Mouse (Mus musculus) naive thymus-derived CD4-positive, alpha-beta T cell, adult 2 months (primary cell): Measurements from ENCODE around the gene Ankrd54.

ENCODE experiments used
- DNase-seq: peaks from one replicate; pipeline ENCODE4 v3.0.0-alpha.2; 2011; ENCODE audit warnings: low read depth

The Ankrd54 gene

DNA sequence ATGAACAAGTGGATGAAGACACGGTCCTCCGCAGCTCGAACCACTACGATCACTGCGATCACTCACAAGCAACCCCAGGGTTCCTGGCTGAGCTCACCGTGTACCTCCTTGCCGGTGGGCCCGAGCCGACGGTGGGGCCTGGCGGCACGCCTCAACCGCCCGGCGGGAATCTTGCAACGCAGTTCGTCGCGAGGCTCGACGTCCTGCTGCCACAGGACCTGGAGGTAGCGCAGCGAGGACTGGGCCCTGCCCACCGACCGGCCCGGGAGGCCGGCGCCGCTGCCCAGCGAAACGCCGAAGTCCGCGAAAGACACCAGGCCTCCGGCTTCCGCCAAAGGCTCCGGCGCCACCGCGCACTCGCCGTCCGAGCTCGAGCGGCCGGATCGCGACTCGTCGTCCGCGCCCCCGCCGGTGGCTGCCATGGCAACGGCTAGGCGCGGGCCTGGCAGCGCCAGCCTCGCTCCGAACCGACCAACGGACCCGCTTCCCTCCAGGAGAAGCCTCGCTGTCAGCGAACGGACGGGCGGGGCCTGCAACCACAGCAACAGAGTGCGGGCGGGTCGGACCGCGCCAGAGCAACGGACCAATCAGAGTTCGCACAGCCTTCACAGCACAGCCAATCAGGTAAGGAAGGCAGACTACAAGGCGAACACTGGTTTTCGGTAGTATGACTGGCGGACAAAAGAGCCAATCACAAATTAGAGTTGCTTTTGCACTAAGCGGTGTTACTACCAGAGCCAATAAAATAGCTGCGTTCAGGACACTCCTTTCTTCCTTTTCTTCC is at the start of gene Ankrd54:
Gene Ankrd54 (minus strand): TSS at position 518 of the 784 bp plus-strand sequence.
- DNase-seq = peak; percentile 99

DNA sequence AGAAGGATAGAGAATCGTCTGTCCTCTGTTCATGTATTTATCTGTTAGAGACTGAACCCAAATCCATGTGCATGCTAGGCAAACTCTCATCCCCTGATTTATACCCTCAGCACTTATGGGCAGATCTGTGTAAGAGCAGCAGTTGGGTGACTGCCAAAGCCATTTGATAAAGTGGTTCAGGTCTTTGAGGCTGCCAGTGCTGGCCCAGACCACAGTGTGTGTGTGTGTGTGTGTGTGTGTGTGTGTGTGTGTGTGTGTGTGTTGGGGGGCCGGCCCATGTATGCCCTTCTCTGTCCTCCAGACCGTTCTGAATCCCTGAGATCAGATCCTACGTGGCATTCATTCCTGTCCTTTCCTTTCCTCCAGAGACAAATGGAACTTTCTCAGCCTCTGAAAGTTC is 49.1 kb upstream of the Ankrd54 start:
- no peak for DNase-seq

GRCm38 (mm10) chr15:79110528-79110927 is 47.8 kb upstream of the Ankrd54 start:
- DNase-seq = no peak

GRCm38 (mm10) chr15:79110031-79110430 is 47.3 kb upstream of the Ankrd54 start:
- no peak for DNase-seq

GRCm38 (mm10) chr15:79109321-79109934 is 46.7 kb upstream of the Ankrd54 start:
- peak; percentile 67 for DNase-seq

DNA sequence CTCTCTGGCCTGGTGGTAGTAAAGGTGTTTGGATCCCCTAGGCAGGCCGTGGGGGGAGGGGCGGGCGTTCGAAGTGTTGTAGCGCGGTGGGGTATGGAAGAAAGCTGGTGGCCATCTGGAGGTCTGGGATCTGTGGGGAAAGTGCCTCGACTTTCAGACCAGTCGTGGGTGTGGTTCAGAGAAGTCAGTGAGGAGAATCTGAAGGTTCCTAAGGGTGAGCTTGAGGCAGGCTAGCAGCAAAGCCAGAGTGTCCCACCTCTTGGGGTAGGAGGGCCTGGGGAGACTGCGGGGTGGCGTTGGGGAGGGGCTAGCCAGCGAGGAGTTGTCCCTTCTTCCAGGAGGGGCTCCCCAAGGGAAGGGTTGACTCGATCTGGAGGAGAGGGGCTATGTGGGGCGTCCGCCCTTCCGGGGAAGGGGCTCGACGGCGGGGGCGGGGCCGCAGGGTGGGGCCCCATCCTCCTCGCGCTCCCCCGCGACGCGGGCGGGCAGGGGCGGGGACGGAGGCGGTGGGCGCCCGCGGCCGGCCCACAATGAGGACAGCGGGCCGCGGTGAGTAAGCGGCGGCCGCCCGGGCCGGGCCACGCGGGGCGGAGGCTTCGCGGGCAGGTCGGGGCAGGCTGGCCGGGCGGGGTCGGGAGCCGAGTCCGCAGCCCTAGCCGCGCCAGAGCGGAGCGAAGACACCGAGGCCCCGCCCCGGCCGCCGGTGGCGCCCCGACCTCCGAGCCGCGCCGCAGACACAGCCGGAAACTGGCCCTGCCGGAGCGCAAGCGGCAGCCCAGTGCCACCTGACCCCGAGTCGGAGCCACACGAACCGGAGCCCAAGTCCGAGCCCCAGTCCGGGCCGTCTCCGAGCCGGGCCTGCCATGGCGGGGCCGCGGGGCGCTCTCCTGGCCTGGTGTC is 46.0 kb upstream of the Ankrd54 start, which contains the start of gene Micall1:
Gene Micall1 (plus strand): TSS at position 478 of the 900 bp plus-strand sequence.
- peak; percentile 73 for DNase-seq

DNA sequence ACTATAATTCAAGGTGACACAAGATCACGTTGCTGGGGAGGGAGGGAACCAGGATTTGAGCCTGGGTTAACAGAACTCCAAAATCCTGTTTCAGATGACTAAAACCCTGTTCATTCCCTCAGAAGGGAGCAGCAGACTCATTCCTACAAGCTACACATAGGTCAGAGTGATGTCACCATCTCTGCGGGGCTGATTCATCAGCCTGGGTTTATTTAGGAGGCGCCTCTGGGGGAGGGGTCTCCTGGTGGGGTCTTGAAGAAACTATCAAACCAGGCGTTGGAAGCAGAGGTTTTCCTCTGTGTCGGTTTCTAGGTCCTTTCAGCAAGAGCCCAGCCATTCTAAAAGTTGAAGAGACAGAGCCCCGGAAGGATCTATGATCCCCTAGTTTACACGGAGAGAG is 45.3 kb upstream of the Ankrd54 start:
- no peak for DNase-seq

DNA sequence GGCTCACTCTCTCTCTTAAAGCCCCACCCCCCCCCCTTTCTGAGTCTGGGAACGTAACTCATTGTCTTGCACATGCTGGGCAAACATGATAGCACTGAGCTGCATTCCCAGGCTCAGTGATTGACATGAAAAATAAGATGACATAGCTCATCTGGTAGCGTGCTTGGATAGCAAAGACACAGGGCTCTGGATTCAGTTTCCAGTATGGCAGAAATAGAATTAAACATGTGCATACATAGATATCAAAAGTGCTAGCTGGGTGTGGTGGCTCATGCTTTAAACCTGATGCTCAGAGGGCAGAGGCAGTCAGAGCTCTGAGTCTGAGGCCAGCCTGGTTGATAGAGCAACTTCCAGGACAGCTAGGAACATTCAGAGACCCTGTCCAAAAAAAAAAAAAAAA is 43.1 kb upstream of the Ankrd54 start:
- no peak for DNase-seq

DNA sequence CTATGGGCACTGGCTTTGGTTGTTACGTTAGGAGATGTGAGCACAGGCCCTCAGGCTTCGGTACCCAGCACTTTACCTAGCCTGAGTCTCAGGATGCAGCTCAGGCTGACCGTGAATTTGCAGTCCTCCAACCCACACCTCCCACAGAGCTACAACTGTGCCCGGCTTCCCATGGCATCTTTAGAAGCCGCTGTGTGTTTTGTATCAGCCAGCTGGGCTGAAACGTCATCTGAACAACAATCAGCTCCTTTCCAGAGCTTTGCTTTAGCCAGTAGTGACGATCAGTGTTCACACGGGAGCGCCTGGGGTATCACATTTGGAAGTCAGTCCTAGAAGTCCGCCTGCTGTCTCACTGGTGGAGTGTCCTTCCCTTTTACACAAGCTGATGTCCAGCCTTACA is 40.6 kb upstream of the Ankrd54 start:
- DNase-seq = no peak

- no peak for DNase-seq
Observed at GRCm38 (mm10) chr15:79101531-79101930, 38.8 kb upstream of the Ankrd54 start.

DNA sequence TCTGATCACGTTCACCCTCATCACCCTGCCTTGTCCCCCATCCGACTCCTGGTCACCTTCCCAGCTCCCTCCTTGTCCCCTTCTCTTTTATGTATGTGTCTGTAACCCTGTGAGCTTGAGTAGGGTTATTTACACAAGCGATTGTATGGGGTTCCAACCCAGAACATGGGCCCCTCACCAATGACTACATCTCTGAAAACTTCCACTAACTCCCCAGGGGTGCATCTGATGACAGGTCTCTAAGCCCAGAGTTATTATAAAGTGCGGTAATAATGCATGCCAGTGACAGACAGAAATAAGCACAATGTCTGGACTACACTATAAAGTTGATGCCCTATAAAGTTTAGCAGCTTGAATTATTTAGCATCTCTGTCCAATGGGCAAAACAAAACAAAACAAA is 37.7 kb upstream of the Ankrd54 start:
- no peak for DNase-seq

- DNase-seq = no peak
Observed at GRCm38 (mm10) chr15:79099456-79099855, 36.8 kb upstream of the Ankrd54 start.

DNA sequence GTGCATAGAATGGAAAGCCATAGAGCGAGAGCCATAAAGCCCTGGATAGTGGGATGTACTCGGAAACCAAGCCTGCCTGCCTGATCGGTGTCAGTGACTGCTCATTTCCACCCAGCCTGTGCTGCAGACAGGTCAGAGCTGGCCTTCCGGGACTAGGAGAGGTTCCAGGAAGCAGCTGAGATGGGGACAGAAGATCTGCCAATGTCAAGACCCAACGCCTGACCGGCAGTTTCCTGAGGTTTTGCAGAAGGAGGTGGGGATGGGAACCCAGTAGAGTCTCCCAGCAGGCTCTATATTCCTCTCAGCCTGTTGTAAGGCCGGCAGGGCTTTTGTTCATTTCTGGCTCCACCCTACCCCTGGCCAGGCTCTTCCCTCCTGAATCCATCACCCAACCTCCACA is 36.2 kb upstream of the Ankrd54 start:
- no peak for DNase-seq

DNA sequence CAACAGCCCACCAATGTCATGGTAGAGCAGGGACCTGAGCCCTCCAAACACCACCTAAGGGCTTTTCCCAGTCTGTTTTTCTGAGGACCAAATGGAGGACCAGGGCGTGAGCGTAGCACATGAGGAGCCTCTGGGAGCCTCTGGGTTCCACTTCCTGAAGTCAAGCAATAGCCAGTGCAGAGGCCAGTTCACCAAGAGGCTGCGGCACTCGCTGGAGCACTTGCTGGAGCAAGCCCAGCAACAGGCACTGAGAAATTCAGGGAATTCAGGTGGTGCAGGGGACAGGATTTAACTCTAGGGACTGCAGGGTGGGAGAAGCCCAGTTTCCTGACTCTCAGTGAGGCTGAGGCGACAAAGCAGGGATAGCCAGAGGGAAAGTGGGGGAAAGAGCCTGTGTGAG is 35.5 kb upstream of the Ankrd54 start:
- DNase-seq = no peak

- no peak for DNase-seq
Observed at GRCm38 (mm10) chr15:79097611-79098025, 34.9 kb upstream of the Ankrd54 start.

- no peak for DNase-seq
Observed at GRCm38 (mm10) chr15:79097135-79097534, 34.4 kb upstream of the Ankrd54 start.

GRCm38 (mm10) chr15:79096556-79096955 is 33.9 kb upstream of the Ankrd54 start:
- DNase-seq = no peak

- DNase-seq = no peak
Observed at GRCm38 (mm10) chr15:79095483-79095882, 32.8 kb upstream of the Ankrd54 start.

DNA sequence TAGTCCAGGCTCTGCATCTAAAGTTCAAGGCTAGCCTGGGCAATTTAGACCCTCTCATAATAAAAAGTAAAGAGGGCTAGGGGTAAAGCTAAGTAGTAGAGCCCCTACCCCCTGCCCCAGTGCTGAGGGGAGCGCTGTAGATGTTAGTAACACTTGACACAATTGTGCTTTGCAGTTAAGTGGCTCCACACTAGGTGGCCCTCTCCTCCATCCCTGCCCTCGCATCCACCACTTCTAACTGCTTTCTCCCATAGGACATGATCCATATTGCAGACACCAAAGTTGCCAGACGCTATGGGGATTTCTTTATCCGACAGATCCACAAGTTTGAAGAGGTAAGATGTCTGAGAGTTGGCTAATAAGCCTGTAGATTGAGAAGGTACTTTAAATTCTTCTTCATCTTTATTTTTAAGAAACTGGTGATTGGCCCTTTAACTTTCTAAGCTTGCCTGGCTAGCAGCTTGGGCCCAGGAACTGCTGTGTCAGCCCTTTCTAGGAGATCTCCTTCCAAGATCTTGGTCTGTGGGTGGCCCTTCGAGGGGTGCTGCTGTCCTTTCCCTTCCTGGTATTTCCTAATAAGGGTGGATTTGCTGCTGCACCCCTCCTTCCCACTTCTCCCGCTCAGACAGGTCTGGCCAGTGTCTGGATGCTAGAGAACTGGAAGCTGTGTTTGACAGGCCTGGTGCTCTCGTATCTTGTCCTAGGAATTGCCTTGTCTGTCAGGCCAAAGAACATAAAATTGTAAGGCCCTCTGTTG is 30.6 kb upstream of the Ankrd54 start:
- no peak for DNase-seq

DNA sequence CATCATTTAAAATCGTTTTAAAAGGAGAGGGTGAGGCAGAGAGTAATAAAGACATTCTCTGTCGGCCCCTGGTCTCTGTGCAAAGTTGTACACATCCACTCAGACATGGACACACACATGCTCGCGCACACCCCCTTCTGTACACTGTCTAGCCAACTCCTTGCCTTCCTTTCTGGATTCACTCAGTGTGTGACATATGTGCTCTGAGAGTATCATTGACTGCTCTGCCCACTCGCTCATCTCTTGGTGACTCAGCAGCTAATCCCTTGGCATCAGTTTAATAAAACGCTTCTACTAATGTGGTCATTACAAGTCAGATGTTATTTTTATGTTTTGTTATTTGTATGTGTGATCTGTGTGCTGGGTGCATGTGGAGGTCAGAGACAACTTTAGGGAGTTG is 29.6 kb upstream of the Ankrd54 start:
- DNase-seq = no peak

DNA sequence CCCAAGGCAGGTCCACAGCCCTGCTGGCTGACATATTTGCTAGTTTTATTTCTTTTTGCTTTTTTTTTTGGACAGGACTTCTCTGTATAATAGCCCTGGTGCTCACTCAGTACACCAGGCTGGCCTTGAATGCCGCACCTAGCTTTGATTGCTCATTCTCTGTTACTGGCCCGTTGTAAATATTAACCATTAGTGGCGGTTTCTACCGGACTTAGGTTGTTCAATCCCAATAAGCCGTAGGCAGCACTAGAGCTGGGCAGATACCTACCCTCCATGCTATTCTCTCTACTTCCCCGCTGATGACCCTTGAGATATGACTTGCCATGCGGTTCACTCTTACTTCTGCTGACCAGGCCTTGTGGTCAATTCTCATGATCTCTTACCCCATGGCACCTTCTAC is 16.9 kb upstream of the Ankrd54 start:
- no peak for DNase-seq
